In genomic region chr10:81495151-81495550, GRCm38 (mm10) we compare ENCODE assay signal across 9 mouse cellular contexts. TPM values are rescaled to one million over a fixed set of nuclear protein-coding genes. Genes with fewer than 3 reads are reported as not detected.
DNase-seq lines count a peak whose midpoint lies in the region; ATAC-seq and TF ChIP-seq lines count a peak whose summit lies in the region.
"Had no signal": no experiment of that assay in that cellular context is flagged by ENCODE, and none has a peak within 500 bp of the region (broad histone marks: within the 10 kb centered on the region; RNA-seq: fewer than 3 reads in every experiment).

No protein-coding gene starts in this region.

- peak overlapping the region; percentile 78 for H3K4me3 ChIP-seq in kidney, embryonic 14.5 days (ENCODE audit: low read length)
- H3K4me3 ChIP-seq in bone marrow macrophage, adult 2 months (ENCODE audit: insufficient read depth, low read length) = peak overlapping the region; percentile 94
- peak overlapping the region; percentile 82 for H3K4me3 ChIP-seq in hindbrain, embryonic 12.5 days
- H3K4me3 ChIP-seq in midbrain, embryonic 13.5 days (replicated peaks) = peak overlapping the region; percentile 82

- no peak for DNase-seq in kidney, postnatal 10 days
- no peak for DNase-seq in lung, postnatal 14 days
- DNase-seq in adrenal gland, postnatal 4 days (ENCODE audit: low spot score in 2 of 2) = no peak
- DNase-seq: right cerebral cortex, postnatal 4 days had no signal

- H3K9me3 ChIP-seq in kidney, embryonic 14.5 days (ENCODE audit: control insufficient read depth, low read length) = no peaks in the 10 kb centered on the region
- H3K9me3 ChIP-seq in hindbrain, embryonic 12.5 days (replicated peaks) = no peaks in the 10 kb centered on the region
- H3K9me3 ChIP-seq in midbrain, embryonic 13.5 days = no peaks in the 10 kb centered on the region

- H3K27ac ChIP-seq in kidney, embryonic 14.5 days (ENCODE audit: low read depth, low read length) = no peak overlapping the region
- H3K27ac ChIP-seq in bone marrow macrophage, adult 2 months (ENCODE audit: insufficient read depth, low read depth, low read length) = no peak overlapping the region
- H3K27ac ChIP-seq in hindbrain, embryonic 12.5 days = no peak overlapping the region
- H3K27ac ChIP-seq in midbrain, embryonic 13.5 days = no peak overlapping the region

- no peak for TF ChIP-seq CTCF in bone marrow macrophage, adult 2 months (IDR thresholded peaks at IDR 0.05; ENCODE audit: low read depth, low read length)

- H3K4me2 ChIP-seq in kidney, embryonic 14.5 days (replicated peaks; ENCODE audit: low read depth, low read length) = peak overlapping the region; percentile 96
- H3K4me2 ChIP-seq in hindbrain, embryonic 12.5 days (replicated peaks) = peak overlapping the region; percentile 96
- peak overlapping the region; percentile 99 for H3K4me2 ChIP-seq in midbrain, embryonic 13.5 days (replicated peaks)

- H3K9ac ChIP-seq in kidney, embryonic 14.5 days (ENCODE audit: low read depth, low read length) = peak overlapping the region; percentile 83
- peak overlapping the region; percentile 82 for H3K9ac ChIP-seq in hindbrain, embryonic 12.5 days
- peak overlapping the region; percentile 85 for H3K9ac ChIP-seq in midbrain, embryonic 13.5 days (replicated peaks)

- no peak for TF ChIP-seq POLR2A in bone marrow macrophage, adult 2 months (IDR thresholded peaks at IDR 0.05; ENCODE audit: borderline replicate concordance, low read depth, low read length)

- H3K36me3 ChIP-seq in kidney, embryonic 14.5 days (ENCODE audit: control insufficient read depth, insufficient read depth, low read length) = peaks cover 38% of the 10 kb centered on the region
- peaks cover 32% of the 10 kb centered on the region for H3K36me3 ChIP-seq in hindbrain, embryonic 12.5 days
- H3K36me3 ChIP-seq in midbrain, embryonic 13.5 days = peaks cover 36% of the 10 kb centered on the region

- WGBS in kidney, embryonic 14.5 days = 73% methylated on average over 6 of the region's 6 CpGs
- 77% methylated on average over 6 of the region's 6 CpGs for WGBS in hindbrain, embryonic 12.5 days
- 77% methylated on average over 6 of the region's 6 CpGs for WGBS in midbrain, embryonic 13.5 days

- ATAC-seq in kidney, embryonic 14.5 days (ENCODE audit: low FRiP score, low TSS enrichment) = no peak
- ATAC-seq in hindbrain, embryonic 12.5 days (ENCODE audit: low FRiP score) = no peak
- no peak for ATAC-seq in midbrain, embryonic 13.5 days
- no peak for ATAC-seq in inflammation-experienced regulatory T-cells, adult 6 months

- no peaks in the 10 kb centered on the region for H3K27me3 ChIP-seq in kidney, embryonic 14.5 days (ENCODE audit: control insufficient read depth, insufficient read depth, low read length)
- H3K27me3 ChIP-seq in hindbrain, embryonic 12.5 days = no peaks in the 10 kb centered on the region
- H3K27me3 ChIP-seq in midbrain, embryonic 13.5 days = no peaks in the 10 kb centered on the region

- H3K4me1 ChIP-seq in kidney, embryonic 14.5 days (ENCODE audit: control insufficient read depth, insufficient read depth, low read length) = peaks cover 11% of the 10 kb centered on the region
- H3K4me1 ChIP-seq in bone marrow macrophage, adult 2 months (ENCODE audit: control insufficient read depth, insufficient read depth, low read length) = peaks cover 16% of the 10 kb centered on the region
- peaks cover 26% of the 10 kb centered on the region for H3K4me1 ChIP-seq in hindbrain, embryonic 12.5 days
- peaks cover 21% of the 10 kb centered on the region for H3K4me1 ChIP-seq in midbrain, embryonic 13.5 days (replicated peaks)

RNA-seq across cellular contexts. Expression of gene Ncln, which starts 1.0 kb away (rescaled TPM):
- 59.1 and 76.6 TPM in 2 replicates for polyA plus RNA-seq in kidney, embryonic 14.5 days (2014; fragmentation: Nextera tagmentation; extraction: Ambion mirVana)
- 37.9 and 40.9 TPM in 2 replicates for polyA plus RNA-seq in bone marrow macrophage, adult 2 months (2012; ENCODE audit: insufficient read depth, insufficient read length, missing spikeins)
- polyA plus RNA-seq in hindbrain, embryonic 12.5 days (2016; fragmentation: Nextera tagmentation; extraction: Ambion mirVana) = 75.1 and 79.5 TPM in 2 replicates
- 57.1 and 58.2 TPM in 2 replicates for polyA plus RNA-seq in midbrain, embryonic 13.5 days (2015; fragmentation: Nextera tagmentation; extraction: Ambion mirVana)
- 10 to 100 TPM; 34.3 to 41.1 (median 36.9) TPM for polyA plus RNA-seq in inflammation-experienced regulatory T-cells, adult 6 months (2017; shearing (Covaris generic))
- total RNA-seq in adrenal gland, postnatal 4 days (2021) = 100 to 1,000 TPM; 107 to 117 TPM

RNA-seq across cellular contexts. Expression of gene S1pr4, which starts 4.8 kb away (rescaled TPM):
- polyA plus RNA-seq in kidney, embryonic 14.5 days (2014; fragmentation: Nextera tagmentation; extraction: Ambion mirVana) = 0.41 and 0.54 TPM in 2 replicates
- polyA plus RNA-seq in bone marrow macrophage, adult 2 months (2012; ENCODE audit: insufficient read depth, insufficient read length, missing spikeins) = 0.46 TPM in 1 of 2 replicates, not detected in the other
- polyA plus RNA-seq in hindbrain, embryonic 12.5 days (2016; fragmentation: Nextera tagmentation; extraction: Ambion mirVana) = 0.52 and 0.65 TPM in 2 replicates
- 0.64 and 0.77 TPM in 2 replicates for polyA plus RNA-seq in midbrain, embryonic 13.5 days (2015; fragmentation: Nextera tagmentation; extraction: Ambion mirVana)
- polyA plus RNA-seq in inflammation-experienced regulatory T-cells, adult 6 months (2017; shearing (Covaris generic)) = 10 to 100 TPM; 49.1 to 93.2 (median 50.3) TPM
- 1 to 10 TPM; 2.0 to 2.7 TPM for total RNA-seq in adrenal gland, postnatal 4 days (2021)

RNA-seq across cellular contexts. Expression of gene Celf5, which starts 12.6 kb away (rescaled TPM):
- 0.28 and 0.36 TPM in 2 replicates for polyA plus RNA-seq in kidney, embryonic 14.5 days (2014; fragmentation: Nextera tagmentation; extraction: Ambion mirVana)
- not detected in 2 replicates for polyA plus RNA-seq in bone marrow macrophage, adult 2 months (2012; ENCODE audit: insufficient read depth, insufficient read length, missing spikeins)
- 37.1 and 41.3 TPM in 2 replicates for polyA plus RNA-seq in hindbrain, embryonic 12.5 days (2016; fragmentation: Nextera tagmentation; extraction: Ambion mirVana)
- 75.5 and 79.4 TPM in 2 replicates for polyA plus RNA-seq in midbrain, embryonic 13.5 days (2015; fragmentation: Nextera tagmentation; extraction: Ambion mirVana)
- polyA plus RNA-seq in inflammation-experienced regulatory T-cells, adult 6 months (2017; shearing (Covaris generic)) = 1 to 10 TPM; 1.1 to 1.4 (median 1.2) TPM
- 1 to 10 TPM; 3.5 to 4.2 TPM for total RNA-seq in adrenal gland, postnatal 4 days (2021)

RNA-seq across cellular contexts. Expression of gene Gna15, which starts 28.9 kb away (rescaled TPM):
- polyA plus RNA-seq in kidney, embryonic 14.5 days (2014; fragmentation: Nextera tagmentation; extraction: Ambion mirVana) = 0.23 and 0.60 TPM in 2 replicates
- polyA plus RNA-seq in bone marrow macrophage, adult 2 months (2012; ENCODE audit: insufficient read depth, insufficient read length, missing spikeins) = 23.5 and 24.2 TPM in 2 replicates
- polyA plus RNA-seq in hindbrain, embryonic 12.5 days (2016; fragmentation: Nextera tagmentation; extraction: Ambion mirVana) = 0.75 and 0.82 TPM in 2 replicates
- 0.94 and 1.0 TPM in 2 replicates for polyA plus RNA-seq in midbrain, embryonic 13.5 days (2015; fragmentation: Nextera tagmentation; extraction: Ambion mirVana)
- polyA plus RNA-seq in inflammation-experienced regulatory T-cells, adult 6 months (2017; shearing (Covaris generic)) = 100 to 1,000 TPM in 1 of 3 experiments, 10 to 100 TPM in 2; 23.1 to 102 (median 24.3) TPM
- 1 to 10 TPM in 1 of 2 experiments, under 1 TPM in 1; 0.67 to 1.2 TPM for total RNA-seq in adrenal gland, postnatal 4 days (2021)

RNA-seq across cellular contexts. Expression of gene Nfic, which starts 39.7 kb away (rescaled TPM):
- 47.3 and 59.0 TPM in 2 replicates for polyA plus RNA-seq in kidney, embryonic 14.5 days (2014; fragmentation: Nextera tagmentation; extraction: Ambion mirVana)
- polyA plus RNA-seq in bone marrow macrophage, adult 2 months (2012; ENCODE audit: insufficient read depth, insufficient read length, missing spikeins) = 31.8 and 38.6 TPM in 2 replicates
- 30.9 and 31.5 TPM in 2 replicates for polyA plus RNA-seq in hindbrain, embryonic 12.5 days (2016; fragmentation: Nextera tagmentation; extraction: Ambion mirVana)
- 13.1 and 15.2 TPM in 2 replicates for polyA plus RNA-seq in midbrain, embryonic 13.5 days (2015; fragmentation: Nextera tagmentation; extraction: Ambion mirVana)
- 10 to 100 TPM; 13.8 to 17.2 (median 15.0) TPM for polyA plus RNA-seq in inflammation-experienced regulatory T-cells, adult 6 months (2017; shearing (Covaris generic))
- 100 to 1,000 TPM; 120 to 129 TPM for total RNA-seq in adrenal gland, postnatal 4 days (2021)

Comparison
In these comparisons a context has a peak if more than half of its experiments do, and no peak if none do; other contexts are left out.
1. RNA of gene S1pr4, which starts 4.8 kb away (polyA plus RNA-seq): 49.1 to 93.2 TPM in inflammation-experienced regulatory T-cells, adult 6 months; 0.64 to 0.77 TPM in midbrain, embryonic 13.5 days, 0.52 to 0.65 TPM in hindbrain, embryonic 12.5 days, 0.41 to 0.54 TPM in kidney, embryonic 14.5 days and 0.46 TPM in bone marrow macrophage, adult 2 months; every median in the first group is over 10 times any median in the second.
2. RNA of gene Celf5, which starts 12.6 kb away (polyA plus RNA-seq): 75.5 to 79.4 TPM in midbrain, embryonic 13.5 days and 37.1 to 41.3 TPM in hindbrain, embryonic 12.5 days; 1.1 to 1.4 TPM in inflammation-experienced regulatory T-cells, adult 6 months, 0.28 to 0.36 TPM in kidney, embryonic 14.5 days and not detected in bone marrow macrophage, adult 2 months; every median in the first group is over 10 times any median in the second.
3. Peak in every context shown above with its lines, with median percentiles within 50 percentile points of each other: H3K4me2 ChIP-seq, H3K4me3 ChIP-seq and H3K9ac ChIP-seq.